Mouse (Mus musculus) ES-Bruce4 (cell line): Measurements from ENCODE around the gene Sp110.
"Not testable (repeated sequence)": the region's sequence is repeated elsewhere in the genome, so short reads cannot be mapped to it uniquely, and the experiment has no call there.

Source experiments
- CTCF ChIP-seq: IDR thresholded peaks from one replicate; pipeline ENCODE4 v1.8.1; 2011; ENCODE audit warnings: low read depth, low read length
- POLR2A ChIP-seq: IDR thresholded peaks from one replicate; pipeline ENCODE4 v1.8.1; 2011; ENCODE audit warnings: low read length; ENCODE audit not compliant: insufficient read depth

DNA sequence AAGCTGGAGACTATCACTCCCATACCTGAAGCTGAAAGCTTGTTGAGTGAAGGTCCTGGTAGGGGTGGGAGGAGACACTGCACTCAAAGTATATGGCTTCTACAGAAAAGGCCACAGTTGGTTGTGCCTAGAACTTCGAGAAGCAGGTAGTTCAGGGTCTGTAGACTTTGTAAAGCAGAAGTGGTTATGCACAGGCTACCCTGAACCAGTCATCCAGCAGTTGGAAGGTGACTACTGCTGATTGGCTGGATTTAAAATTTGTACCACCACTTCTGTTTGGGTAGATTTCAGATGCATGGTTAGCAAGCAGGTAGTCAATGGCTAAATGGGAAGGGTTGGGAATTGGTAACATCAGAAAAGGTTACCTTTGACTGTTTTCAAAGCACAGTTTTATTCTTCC is 20.1 kb upstream of the Sp110 start:
- not testable (repeated sequence) for TF ChIP-seq CTCF, POLR2A
